Mouse (Mus musculus): Measurements from ENCODE around the gene Aldh2.

Gene Aldh2

GRCm38 (mm10) chr5:121594714-121595313, 1.2 kb upstream of the Aldh2 start:
- DNase-seq = no peak

GRCm38 (mm10) chr5:121592816-121593407, 712 bp downstream of the Aldh2 start:
- DNase-seq = peak in 1 of 2 experiments; percentile 23

- no peak for DNase-seq
Observed at GRCm38 (mm10) chr5:121592064-121592815, 1.4 kb downstream of the Aldh2 start.

- DNase-seq = no peak
Observed at GRCm38 (mm10) chr5:121591417-121592063, 2.1 kb downstream of the Aldh2 start.

- no peak for DNase-seq
Observed at GRCm38 (mm10) chr5:121589928-121590327, 3.7 kb downstream of the Aldh2 start.

GRCm38 (mm10) chr5:121586400-121587039, 7.1 kb downstream of the Aldh2 start:
- DNase-seq = no peak

GRCm38 (mm10) chr5:121585699-121586098, 7.9 kb downstream of the Aldh2 start:
- DNase-seq = no peak

- no peak for DNase-seq
Observed at GRCm38 (mm10) chr5:121585005-121585404, 8.6 kb downstream of the Aldh2 start.

GRCm38 (mm10) chr5:121583765-121584501, 9.7 kb downstream of the Aldh2 start:
- DNase-seq = peak; percentile 79 to 83

GRCm38 (mm10) chr5:121581945-121582344, 11.7 kb downstream of the Aldh2 start:
- no peak for DNase-seq

- peak in 1 of 2 experiments; percentile 34 for DNase-seq
Observed at GRCm38 (mm10) chr5:121576927-121577488, 16.6 kb downstream of the Aldh2 start.

- DNase-seq = no peak
Observed at GRCm38 (mm10) chr5:121575867-121576266, 17.8 kb downstream of the Aldh2 start.

- no peak for DNase-seq
Observed at GRCm38 (mm10) chr5:121574145-121574544, 19.5 kb downstream of the Aldh2 start.

GRCm38 (mm10) chr5:121570787-121571186, 22.8 kb downstream of the Aldh2 start:
- no peak for DNase-seq

GRCm38 (mm10) chr5:121569881-121570420, 23.7 kb downstream of the Aldh2 start:
- no peak for DNase-seq

GRCm38 (mm10) chr5:121566035-121566681, 27.5 kb downstream of the Aldh2 start:
- DNase-seq = no peak

- peak; percentile 87 to 89 for DNase-seq
Observed at GRCm38 (mm10) chr5:121564468-121564895, 29.1 kb downstream of the Aldh2 start.

GRCm38 (mm10) chr5:121562436-121562835, 31.2 kb downstream of the Aldh2 start:
- no peak for DNase-seq

GRCm38 (mm10) chr5:121549196-121549595, 44.4 kb downstream of the Aldh2 start:
- DNase-seq = peak; percentile 28 to 34

GRCm38 (mm10) chr5:121547084-121547483, 46.5 kb downstream of the Aldh2 start:
- no peak for DNase-seq

GRCm38 (mm10) chr5:121546530-121546895, 47.1 kb downstream of the Aldh2 start:
- peak; percentile 68 to 70 for DNase-seq

Measured in cerebellum, postnatal 10 days (tissue).